Mouse (Mus musculus) small intestine, adult 2 months (tissue): ENCODE measurements around the gene Ccdc107.

Source experiments
- CTCF ChIP-seq: fragments of 200-500 bp; IDR thresholded peaks from 2 replicates; pipeline ENCODE4 v1.5.1; 2012; ENCODE audit warnings: low read depth, mild to moderate bottlenecking, control low read depth, inconsistent platforms, low read length, moderate library complexity, mixed read lengths; ENCODE audit not compliant: insufficient replicate concordance, insufficient read length; ENCODE audit errors: extremely low read depth
- POLR2A ChIP-seq: fragments of 200-500 bp; IDR thresholded peaks from 2 replicates; pipeline ENCODE4 v1.6.1; 2012; ENCODE audit warnings: low read depth, mild to moderate bottlenecking, control low read depth, inconsistent platforms, low read length, moderate library complexity

DNA sequence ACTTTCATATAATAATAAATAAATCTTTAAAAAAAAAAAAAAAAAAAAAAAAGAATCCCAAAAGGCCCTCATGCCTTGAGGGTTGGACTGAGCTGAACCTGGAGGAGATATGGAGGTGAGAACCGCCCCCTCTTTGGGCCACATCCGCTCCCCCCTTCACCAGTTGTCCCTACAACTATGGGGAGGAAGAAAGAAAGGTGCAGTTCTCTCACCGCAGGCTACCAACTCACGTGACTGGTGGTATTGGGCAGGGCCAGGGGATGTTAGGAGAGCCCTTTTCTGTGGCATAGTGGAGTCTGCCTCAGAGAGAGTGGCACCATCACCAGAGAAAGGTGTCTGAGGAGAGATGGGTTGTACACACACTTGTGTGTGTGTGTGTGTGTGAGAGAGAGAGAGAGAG is 36.2 kb upstream of the Ccdc107 start:
- TF ChIP-seq POLR2A (no peak), CTCF (no peak)
